Mouse (Mus musculus): ENCODE measurements around the gene Eva1b. TPM values are rescaled to one million over a fixed set of nuclear protein-coding genes. Genes with fewer than 3 reads are reported as not detected.

Eva1b gene
- polyA plus RNA-seq, 1 experiment from 2014 or later: 29.0 TPM

GRCm38 (mm10) chr4:126156617-126157016 is 9.1 kb downstream of the Eva1b start:
- Histone ChIP-seq H3K4me3 (ENCODE audit: low read depth, low read length) (no peak overlapping the region), H3K36me3 (ENCODE audit: control insufficient read depth, insufficient read depth) (peaks cover 9% of the 10 kb centered on the region; the same call in 1 of the 2 replicates), H3K4me1 (replicated peaks; ENCODE audit: control insufficient read depth, insufficient read depth, low read length) (0 out of 2 replicates have a peak, but pooled peaks cover 4% of the 10 kb centered on the region), H3K27me3 (replicated peaks; ENCODE audit: control insufficient read depth, insufficient read depth, low read length) (no peaks in the 10 kb centered on the region), H3K9ac (ENCODE audit: low read depth, low read length) (no peak overlapping the region), H3K27ac (ENCODE audit: low read depth, low read length) (no peak overlapping the region), H3K4me2 (replicated peaks; ENCODE audit: low read depth) (no peak overlapping the region), H3K9me3 (ENCODE audit: control insufficient read depth) (no peaks in the 10 kb centered on the region)
- no peak for ATAC-seq
- peak; percentile 82 for TF ChIP-seq CTCF (IDR thresholded peaks at IDR 0.05; ENCODE audit: low read depth)
- 62% methylated on average over 5 of the region's 5 CpGs for WGBS

- TF ChIP-seq CTCF (IDR thresholded peaks at IDR 0.05; ENCODE audit: low read depth): peak; percentile 70
- H3K27ac ChIP-seq (ENCODE audit: low read depth, low read length): no peak overlapping the region
These were observed 10.0 kb downstream of the Eva1b start for GRCm38 (mm10) chr4:126157562-126157961.

DNA sequence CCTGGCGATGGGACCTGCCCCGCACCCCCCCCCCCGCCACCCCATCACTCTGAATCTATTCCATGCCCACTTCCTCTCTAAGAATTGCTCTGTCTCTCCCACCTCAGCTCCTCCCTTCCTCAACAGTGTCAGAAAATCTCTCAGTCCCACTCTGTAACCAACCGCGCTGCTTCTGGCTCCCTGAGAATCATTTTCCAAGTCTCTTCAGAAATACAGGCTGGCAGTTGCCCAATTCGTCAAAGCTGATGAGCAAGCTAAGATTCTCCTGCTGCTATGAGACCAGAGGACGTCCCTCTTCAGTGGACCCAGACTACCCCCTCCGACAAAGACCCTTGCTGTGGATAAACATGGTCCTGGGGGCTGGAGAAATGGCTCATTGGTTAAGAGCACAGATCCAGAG is 11.9 kb downstream of the Eva1b start:
- Histone ChIP-seq H3K4me3 (ENCODE audit: low read depth, low read length) (no peak overlapping the region), H3K4me1 (replicated peaks; ENCODE audit: control insufficient read depth, insufficient read depth, low read length) (0 out of 2 replicates have a peak, but pooled peaks cover 4% of the 10 kb centered on the region), H3K36me3 (ENCODE audit: control insufficient read depth, insufficient read depth) (no peaks in the 10 kb centered on the region), H3K4me2 (replicated peaks; ENCODE audit: low read depth) (no peak overlapping the region), H3K27me3 (replicated peaks; ENCODE audit: control insufficient read depth, insufficient read depth, low read length) (no peaks in the 10 kb centered on the region), H3K27ac (ENCODE audit: low read depth, low read length) (no peak overlapping the region), H3K9ac (ENCODE audit: low read depth, low read length) (no peak overlapping the region), H3K9me3 (ENCODE audit: control insufficient read depth) (no peaks in the 10 kb centered on the region)
- no peak for ATAC-seq
- WGBS: 76% methylated on average over 7 of the region's 8 CpGs
- no peak for TF ChIP-seq CTCF (IDR thresholded peaks at IDR 0.05; ENCODE audit: low read depth)

More at GRCm38 (mm10) chr4:126157562-126157961, 10.0 kb downstream of the Eva1b start:
- no peak overlapping the region for H3K9ac ChIP-seq (ENCODE audit: low read depth, low read length)
- H3K4me1 ChIP-seq (replicated peaks; ENCODE audit: control insufficient read depth, insufficient read depth, low read length): 0 out of 2 replicates have a peak, but pooled peaks cover 4% of the 10 kb centered on the region
- no peaks in the 10 kb centered on the region for H3K9me3 ChIP-seq (ENCODE audit: control insufficient read depth)
- no peak overlapping the region for H3K4me2 ChIP-seq (replicated peaks; ENCODE audit: low read depth)
- WGBS: 79% methylated on average over 6 of the region's 6 CpGs
- 0 out of 2 replicates have a peak, but pooled peaks cover under 1% of the 10 kb centered on the region for H3K36me3 ChIP-seq (ENCODE audit: control insufficient read depth, insufficient read depth)
- H3K27me3 ChIP-seq (replicated peaks; ENCODE audit: control insufficient read depth, insufficient read depth, low read length): no peaks in the 10 kb centered on the region
- peak; percentile 46 for ATAC-seq
- no peak overlapping the region for H3K4me3 ChIP-seq (ENCODE audit: low read depth, low read length)

GRCm38 (mm10) chr4:126160981-126161380 is 13.4 kb downstream of the Eva1b start:
- H3K9ac ChIP-seq (ENCODE audit: low read depth, low read length): no peak overlapping the region
- H3K4me3 ChIP-seq (ENCODE audit: low read depth, low read length): no peak overlapping the region
- ATAC-seq: no peak
- H3K36me3 ChIP-seq (ENCODE audit: control insufficient read depth, insufficient read depth): peaks cover 7% of the 10 kb centered on the region; the same call in 1 of the 2 replicates
- no peak for TF ChIP-seq CTCF (IDR thresholded peaks at IDR 0.05; ENCODE audit: low read depth)
- no peak overlapping the region for H3K27ac ChIP-seq (ENCODE audit: low read depth, low read length)
- WGBS: 94% methylated on average over 8 of the region's 8 CpGs
- no peak overlapping the region for H3K4me2 ChIP-seq (replicated peaks; ENCODE audit: low read depth)
- H3K9me3 ChIP-seq (ENCODE audit: control insufficient read depth): no peaks in the 10 kb centered on the region
- no peaks in the 10 kb centered on the region for H3K27me3 ChIP-seq (replicated peaks; ENCODE audit: control insufficient read depth, insufficient read depth, low read length)
- H3K4me1 ChIP-seq (replicated peaks; ENCODE audit: control insufficient read depth, insufficient read depth, low read length): 0 out of 2 replicates have a peak, but pooled peaks cover 2% of the 10 kb centered on the region

DNA sequence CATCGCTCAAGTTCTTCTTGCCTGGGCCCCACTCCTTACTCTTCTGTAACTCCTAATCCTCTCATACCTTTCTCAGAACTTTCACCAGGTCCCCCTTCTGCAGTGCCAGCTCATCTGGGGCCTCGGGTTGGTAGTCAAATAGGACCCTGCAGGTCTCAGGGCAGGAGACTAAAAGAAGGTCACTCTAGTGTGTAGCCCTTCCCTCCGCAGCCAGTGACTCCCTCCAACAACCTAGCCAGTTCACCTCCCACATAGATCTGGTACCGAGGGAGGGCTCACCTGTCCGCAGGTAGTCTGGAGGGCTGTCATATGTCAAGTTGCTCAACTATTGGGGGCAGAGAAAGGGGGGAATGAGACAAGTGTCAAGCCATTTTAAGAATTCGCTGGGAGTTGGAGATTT is 13.9 kb downstream of the Eva1b start:
- 90% methylated on average over 6 of the region's 6 CpGs for WGBS
- Histone ChIP-seq H3K4me1 (replicated peaks; ENCODE audit: control insufficient read depth, insufficient read depth, low read length) (no peaks in the 10 kb centered on the region; the same call in 1 of the 2 replicates), H3K9ac (ENCODE audit: low read depth, low read length) (no peak overlapping the region), H3K27me3 (replicated peaks; ENCODE audit: control insufficient read depth, insufficient read depth, low read length) (no peaks in the 10 kb centered on the region), H3K27ac (ENCODE audit: low read depth, low read length) (no peak overlapping the region), H3K4me2 (replicated peaks; ENCODE audit: low read depth) (no peak overlapping the region), H3K36me3 (ENCODE audit: control insufficient read depth, insufficient read depth) (peaks cover 12% of the 10 kb centered on the region), H3K4me3 (ENCODE audit: low read depth, low read length) (no peak overlapping the region), H3K9me3 (ENCODE audit: control insufficient read depth) (no peaks in the 10 kb centered on the region)
- ATAC-seq: no peak
- TF ChIP-seq CTCF (IDR thresholded peaks at IDR 0.05; ENCODE audit: low read depth): no peak

- Histone ChIP-seq H3K4me2 (replicated peaks; ENCODE audit: low read depth) (peak overlapping the region; percentile 99), H3K9ac (ENCODE audit: low read depth, low read length) (no peak overlapping the region), H3K4me1 (replicated peaks; ENCODE audit: control insufficient read depth, insufficient read depth, low read length) (no peaks in the 10 kb centered on the region; the same call in 1 of the 2 replicates), H3K36me3 (ENCODE audit: control insufficient read depth, insufficient read depth) (peaks cover 17% of the 10 kb centered on the region), H3K4me3 (ENCODE audit: low read depth, low read length) (peak overlapping the region; percentile 69), H3K27ac (ENCODE audit: low read depth, low read length) (no peak overlapping the region), H3K9me3 (ENCODE audit: control insufficient read depth) (no peaks in the 10 kb centered on the region), H3K27me3 (replicated peaks; ENCODE audit: control insufficient read depth, insufficient read depth, low read length) (no peaks in the 10 kb centered on the region)
- TF ChIP-seq CTCF (IDR thresholded peaks at IDR 0.05; ENCODE audit: low read depth): no peak
- ATAC-seq: no peak
- 70% methylated on average over 8 of the region's 9 CpGs for WGBS
These were observed 14.4 kb downstream of the Eva1b start for GRCm38 (mm10) chr4:126161986-126162385.

Data from intestine, postnatal 0 days (tissue).